Mouse (Mus musculus) stomach, adult 2 months (tissue): ENCODE results near the gene Cdh5. TPM values are rescaled to one million over a fixed set of nuclear protein-coding genes. Genes with fewer than 3 reads are reported as not detected.

ENCODE experiments used
- polyA plus RNA-seq: library from polyadenylated mRNA; depleted of rRNA; stranded (reverse); fragments of >200 nt; gene quantifications from 2 replicates; pipeline ENCODE4 v1.2.3, GENCODE M21; 2012; rRNA removed

Gene Cdh5
- 8.8 and 13.6 TPM in 2 replicates for polyA plus RNA-seq

DNA sequence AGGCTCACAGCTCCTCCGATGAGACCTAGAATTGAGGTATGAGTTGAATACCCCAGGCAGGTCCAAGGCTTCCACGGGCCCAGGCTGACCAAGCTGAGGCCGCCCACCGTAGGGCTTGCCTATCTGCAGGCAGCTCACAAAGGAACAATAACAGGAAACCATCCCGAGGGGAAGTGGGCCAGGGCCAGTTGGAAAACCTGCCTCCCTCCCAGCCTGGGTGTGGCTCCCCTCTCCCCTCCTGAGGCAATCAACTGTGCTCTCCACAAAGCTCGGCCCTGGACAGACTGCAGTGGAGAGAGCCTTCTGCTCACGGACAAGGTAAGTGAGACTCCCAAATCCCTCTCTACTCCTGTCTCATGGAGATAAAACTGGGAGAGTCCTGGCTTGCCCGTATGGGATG lies at the start of gene Cdh5:
Cdh5 (plus strand) TSS at position 211 of the 400 bp plus-strand sequence.

GRCm38 (mm10) chr8:104170118-104171049 lies 69.0 kb downstream of the Cdh5 start, which contains the start of gene Bean1:
TSS of gene Bean1 (plus strand) at chr8:104170442.

Other genes starting within 250 kb of the Cdh5 start
- 1.6 and 2.7 TPM in 2 replicates for gene Bean1, start 68.8 kb downstream of the Cdh5 start, polyA plus RNA-seq
- 6.5 and 7.2 TPM in 2 replicates for gene Tk2, start 146.9 kb downstream of the Cdh5 start, polyA plus RNA-seq
- gene Cklf, start 149.2 kb downstream of the Cdh5 start, polyA plus RNA-seq = 0.83 and 1.1 TPM in 2 replicates
- gene Cmtm2a, start 191.6 kb downstream of the Cdh5 start, polyA plus RNA-seq = not detected in 2 replicates
- not detected in 2 replicates for gene Gm45711, start 208.5 kb downstream of the Cdh5 start, polyA plus RNA-seq
- not detected in 2 replicates for gene Cmtm1, start 208.5 kb downstream of the Cdh5 start, polyA plus RNA-seq
- gene Gm11020, start 219.9 kb downstream of the Cdh5 start, polyA plus RNA-seq = not detected in 2 replicates
- gene Cmtm2b, start 220.6 kb downstream of the Cdh5 start, polyA plus RNA-seq = not detected in 2 replicates
- 31.8 and 34.4 TPM in 2 replicates for gene Cmtm3, start 237.8 kb downstream of the Cdh5 start, polyA plus RNA-seq